ENCODE assay signal across 8 mouse cellular contexts in the genomic region with DNA sequence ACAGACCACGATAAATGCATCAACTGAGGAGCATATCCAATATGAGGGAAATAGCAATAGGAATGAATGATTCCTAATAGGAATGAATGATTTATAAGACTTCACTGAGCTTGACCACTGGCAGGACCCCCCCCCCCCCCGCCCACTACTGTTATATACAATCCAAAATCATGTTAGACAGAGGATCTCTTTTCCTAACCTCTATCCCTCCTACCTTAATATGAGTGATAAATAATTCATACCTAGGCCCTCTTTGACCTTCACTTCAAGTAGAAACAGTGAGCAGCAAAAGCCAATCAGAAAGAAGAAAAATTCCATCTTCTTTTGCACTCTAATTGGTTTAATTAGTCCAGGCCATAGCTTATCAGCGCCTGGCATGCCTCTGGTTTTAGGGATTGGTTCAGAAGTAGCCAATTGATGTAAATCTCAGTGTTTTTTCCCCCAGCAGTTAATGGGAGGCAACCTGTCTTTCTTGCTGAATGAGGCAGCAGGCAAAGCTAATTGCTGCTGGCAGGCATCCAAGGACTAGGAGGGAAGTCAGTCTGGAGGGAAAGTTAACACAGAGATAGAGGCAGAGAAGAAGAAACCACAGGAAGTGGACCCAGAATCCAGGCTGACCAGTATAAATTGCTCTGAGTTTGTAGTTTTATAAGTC.
DNase-seq lines count a peak whose midpoint lies in the region; ATAC-seq and TF ChIP-seq lines count a peak whose summit lies in the region.

No protein-coding gene starts in this region.

- H3K9ac ChIP-seq in lung, postnatal 0 days (replicated peaks; ENCODE audit: low read depth): no peak overlapping the region
- no peak overlapping the region for H3K9ac ChIP-seq in forebrain, embryonic 14.5 days (ENCODE audit: low read length)
- H3K9ac ChIP-seq in midbrain, embryonic 14.5 days (replicated peaks; ENCODE audit: low read length): no peak overlapping the region

- TF ChIP-seq CTCF in lung, postnatal 0 days (IDR thresholded peaks at IDR 0.05): no peak

- 73% methylated on average over 3 of the region's 3 CpGs for WGBS in lung, postnatal 0 days
- 37% methylated on average over 3 of the region's 3 CpGs for WGBS in forebrain, embryonic 14.5 days
- 57% methylated on average over 3 of the region's 3 CpGs for WGBS in midbrain, embryonic 14.5 days

- H3K4me2 ChIP-seq in lung, postnatal 0 days (replicated peaks; ENCODE audit: low read depth, low read length): no peak overlapping the region
- no peak overlapping the region for H3K4me2 ChIP-seq in forebrain, embryonic 14.5 days (ENCODE audit: low read length)
- H3K4me2 ChIP-seq in midbrain, embryonic 14.5 days (ENCODE audit: low read length): no peak overlapping the region

- H3K36me3 ChIP-seq in lung, postnatal 0 days (ENCODE audit: insufficient read depth, low read length): no peaks in the 10 kb centered on the region
- no peaks in the 10 kb centered on the region for H3K36me3 ChIP-seq in forebrain, embryonic 14.5 days (ENCODE audit: control insufficient read depth, insufficient read depth, low read length)
- no peaks in the 10 kb centered on the region for H3K36me3 ChIP-seq in midbrain, embryonic 14.5 days (ENCODE audit: control insufficient read depth, insufficient read depth, low read length)

- H3K27me3 ChIP-seq in lung, postnatal 0 days (replicated peaks; ENCODE audit: insufficient read depth, low read length): no peaks in the 10 kb centered on the region
- H3K27me3 ChIP-seq in forebrain, embryonic 14.5 days (replicated peaks; ENCODE audit: control insufficient read depth, insufficient read depth, low read length): no peaks in the 10 kb centered on the region
- no peaks in the 10 kb centered on the region for H3K27me3 ChIP-seq in midbrain, embryonic 14.5 days (ENCODE audit: control insufficient read depth, insufficient read depth, low read length)

- H3K27ac ChIP-seq in lung, postnatal 0 days (ENCODE audit: low read length): no peak overlapping the region
- no peak overlapping the region for H3K27ac ChIP-seq in forebrain, embryonic 14.5 days (ENCODE audit: low read depth, low read length)
- no peak overlapping the region for H3K27ac ChIP-seq in midbrain, embryonic 14.5 days (replicated peaks; ENCODE audit: low read depth, low read length)

- no peak for TF ChIP-seq EP300 in lung, postnatal 0 days (IDR thresholded peaks at IDR 0.05)

- H3K4me1 ChIP-seq in lung, postnatal 0 days (ENCODE audit: insufficient read depth, low read depth, low read length): no peaks in the 10 kb centered on the region
- H3K4me1 ChIP-seq in forebrain, embryonic 14.5 days (ENCODE audit: control insufficient read depth, insufficient read depth, low read length): peaks cover 5% of the 10 kb centered on the region
- peaks cover 8% of the 10 kb centered on the region; the same call in 1 of the 2 replicates for H3K4me1 ChIP-seq in midbrain, embryonic 14.5 days (ENCODE audit: control insufficient read depth, insufficient read depth, low read length)

- peak; percentile 18 for DNase-seq in lung, postnatal 0 days (ENCODE audit: low spot score)
- DNase-seq in lung, adult 18-20 months: no peak
- DNase-seq in adrenal gland, adult 8-10 months: peak; percentile 33
- peak; percentile 95 for DNase-seq in forebrain, embryonic 14.5 days (ENCODE audit: low spot score)
- DNase-seq in kidney, postnatal 14 days: peak; percentile 43
- DNase-seq in midbrain, embryonic 14.5 days: peak; percentile 87
- DNase-seq in spleen, postnatal 4 days (ENCODE audit: low spot score in 2 of 2): no peak

- H3K9me3 ChIP-seq in lung, postnatal 0 days (ENCODE audit: low read length): no peaks in the 10 kb centered on the region
- H3K9me3 ChIP-seq in forebrain, embryonic 14.5 days (replicated peaks; ENCODE audit: control insufficient read depth, low read length): no peaks in the 10 kb centered on the region
- no peaks in the 10 kb centered on the region for H3K9me3 ChIP-seq in midbrain, embryonic 14.5 days (ENCODE audit: control insufficient read depth, low read length)

- no peak overlapping the region for H3K4me3 ChIP-seq in lung, postnatal 0 days (ENCODE audit: low read depth, low read length)
- no peak overlapping the region for H3K4me3 ChIP-seq in forebrain, embryonic 14.5 days (ENCODE audit: low read depth, low read length)
- no peak overlapping the region for H3K4me3 ChIP-seq in midbrain, embryonic 14.5 days (replicated peaks; ENCODE audit: low read depth, low read length)

- no peak for ATAC-seq in lung, postnatal 0 days
- ATAC-seq in forebrain, embryonic 14.5 days: peak; percentile 95
- peak; percentile 68 for ATAC-seq in midbrain, embryonic 14.5 days (ENCODE audit: low FRiP score, low TSS enrichment)
- no peak for ATAC-seq in inflammation-experienced regulatory T-cells, adult 6 months

Comparison
In these comparisons a context has a peak if more than half of its experiments do, and no peak if none do; other contexts are left out.
1. DNase-seq: peak in lung, postnatal 0 days (single experiment), adrenal gland, adult 8-10 months (single experiment), forebrain, embryonic 14.5 days (single experiment), kidney, postnatal 14 days (single experiment) and midbrain, embryonic 14.5 days (single experiment); none in lung, adult 18-20 months (0 of 2) and spleen, postnatal 4 days (0 of 2).
2. ATAC-seq: peak in forebrain, embryonic 14.5 days (single experiment) and midbrain, embryonic 14.5 days (single experiment); none in lung, postnatal 0 days (single experiment) and inflammation-experienced regulatory T-cells, adult 6 months (single experiment).